In the genomic region with DNA sequence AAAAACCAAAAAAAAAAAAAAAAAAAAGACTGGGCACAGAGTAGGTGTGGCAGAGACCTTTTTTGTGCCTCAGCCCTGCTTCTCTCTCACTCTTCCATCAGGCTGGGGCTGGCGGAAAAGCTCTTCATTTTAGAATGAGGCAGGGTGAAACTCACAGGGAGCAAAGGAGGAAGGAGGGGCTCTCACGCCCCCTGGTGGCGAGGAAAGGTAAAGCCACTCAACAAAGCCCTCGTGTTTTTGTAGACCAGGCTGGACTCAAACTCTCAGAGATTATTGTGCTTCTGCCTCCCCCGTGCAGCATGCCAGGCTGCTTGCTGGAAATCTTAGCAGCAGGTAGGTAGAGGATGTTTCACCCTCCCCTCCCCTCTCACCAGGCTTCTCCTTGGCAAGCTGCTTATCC, we compare ENCODE assay signal across 9 mouse cellular contexts. TPM values are rescaled to one million over a fixed set of nuclear protein-coding genes. Genes with fewer than 3 reads are reported as not detected.
DNase-seq lines count a peak whose midpoint lies in the region; TF ChIP-seq lines count a peak whose summit lies in the region.
"Had no signal": no experiment of that assay in that cellular context is flagged by ENCODE, and none has a peak within 500 bp of the region (broad histone marks: within the 10 kb centered on the region; RNA-seq: fewer than 3 reads in every experiment).

No protein-coding gene starts in this region.

- peak; percentile 86 for TF ChIP-seq CTCF in left cerebral cortex, adult 2 months (IDR thresholded peaks at IDR 0.05)
- peak; percentile 73 for TF ChIP-seq CTCF in olfactory bulb, adult 2 months (IDR thresholded peaks at IDR 0.05; ENCODE audit: insufficient read depth, low read depth, low read length)

- H3K4me3 ChIP-seq in left cerebral cortex, adult 2 months = no peak overlapping the region
- no peak overlapping the region for H3K4me3 ChIP-seq in olfactory bulb, adult 2 months (ENCODE audit: insufficient read depth, low read depth, low read length)
- H3K4me3 ChIP-seq: megakaryocyte, embryonic 14.5 days had no signal

- WGBS in olfactory bulb, adult 2 months = 31% methylated on average over 5 of the region's 5 CpGs

- no peak overlapping the region for H3K27ac ChIP-seq in left cerebral cortex, adult 2 months
- H3K27ac ChIP-seq in olfactory bulb, adult 2 months (ENCODE audit: insufficient read depth, low read depth, low read length) = no peak overlapping the region

- no peaks in the 10 kb centered on the region for H3K4me1 ChIP-seq in olfactory bulb, adult 2 months (ENCODE audit: control insufficient read depth, insufficient read depth, low read length)

- TF ChIP-seq POLR2A in olfactory bulb, adult 2 months (IDR thresholded peaks at IDR 0.05; ENCODE audit: insufficient read depth, low read depth, low read length) = no peak

- peak; percentile 68 to 75 for DNase-seq in left cerebral cortex, adult 18-20 months (ENCODE audit: low spot score in 2 of 2)
- no peak for DNase-seq in left cerebral cortex, adult 11 months (ENCODE audit: low spot score)
- DNase-seq in MEL-GATA-1-ER (ENCODE audit: extremely low read depth, low read depth) = peak; percentile 30
- DNase-seq in c-Kit-negative CD71-positive TER-119-positive erythroid progenitor cells, embryonic 14.5 days (ENCODE audit: low read depth, low spot score) = peak; percentile 56
- DNase-seq in gastrocnemius, postnatal 14 days = peak; percentile 60
- peak; percentile 60 to 69 for DNase-seq in left cerebral cortex, adult 2 months (ENCODE audit: extremely low spot score in 1 of 2, low spot score in 2 of 2)
- DNase-seq in urinary bladder, postnatal 14 days (ENCODE audit: low spot score) = peak; percentile 60

- intact Hi-C loops in gastrocnemius, postnatal 14 days (cut with DNase I; ENCODE audit: low total_unique reads) = loop anchor here (5.0 kb wide), 2 partner anchors 42 to 78 kb away; no protein-coding TSS in a partner anchor
- intact Hi-C loops in left cerebral cortex, adult 2 months (cut with DNase I) = no loop called here

RNA-seq across cellular contexts. Expression of gene Ehd2, which starts 7.3 kb away (rescaled TPM):
- 1 to 10 TPM; 4.5 to 6.1 TPM for total RNA-seq in left cerebral cortex, adult 18-20 months (2021)
- total RNA-seq in gastrocnemius, postnatal 14 days (2021) = 100 to 1,000 TPM in 1 of 2 experiments, 10 to 100 TPM in 1; 91.3 to 101 TPM
- total RNA-seq in left cerebral cortex, adult 2 months (2021) = 1 to 10 TPM; 6.4 to 6.7 TPM
- not detected in 2 replicates for polyA plus RNA-seq in olfactory bulb, adult 2 months (2012; ENCODE audit: insufficient read depth, insufficient read length, low replicate concordance, missing spikeins)

RNA-seq across cellular contexts. Expression of gene Nop53, which starts 28.8 kb away (rescaled TPM):
- 100 to 1,000 TPM; 116 to 129 TPM for total RNA-seq in left cerebral cortex, adult 18-20 months (2021)
- total RNA-seq in gastrocnemius, postnatal 14 days (2021) = 100 to 1,000 TPM; 121 to 127 TPM
- 100 to 1,000 TPM; 108 to 113 TPM for total RNA-seq in left cerebral cortex, adult 2 months (2021)
- polyA plus RNA-seq in olfactory bulb, adult 2 months (2012; ENCODE audit: insufficient read depth, insufficient read length, low replicate concordance, missing spikeins) = not detected in 2 replicates

RNA-seq across cellular contexts. Expression of gene Selenow, which starts 52.5 kb away (rescaled TPM):
- 1,000 to 10,000 TPM; 1,080 TPM for total RNA-seq in left cerebral cortex, adult 18-20 months (2021)
- total RNA-seq in gastrocnemius, postnatal 14 days (2021) = 100 to 1,000 TPM; 759 to 773 TPM
- total RNA-seq in left cerebral cortex, adult 2 months (2021) = 1,000 to 10,000 TPM; 1,033 to 1,089 TPM
- 430 TPM in 1 of 2 replicates, not detected in the other for polyA plus RNA-seq in olfactory bulb, adult 2 months (2012; ENCODE audit: insufficient read depth, insufficient read length, low replicate concordance, missing spikeins)

Comparison
In these comparisons a context has a peak if more than half of its experiments do, and no peak if none do; other contexts are left out.
1. RNA of gene Ehd2, which starts 7.3 kb away (total RNA-seq): 91.3 to 101 TPM in gastrocnemius, postnatal 14 days; 6.4 to 6.7 TPM in left cerebral cortex, adult 2 months and 4.5 to 6.1 TPM in left cerebral cortex, adult 18-20 months; every median in the first group is over 10 times any median in the second.